Mouse (Mus musculus): ENCODE measurements around the gene Cpxm2. TPM values are rescaled to one million over a fixed set of nuclear protein-coding genes. Genes with fewer than 3 reads are reported as not detected.

Cpxm2 gene
- total and polyA plus RNA-seq, 3 experiments, result 0.11 TPM; not detected in 2

DNA sequence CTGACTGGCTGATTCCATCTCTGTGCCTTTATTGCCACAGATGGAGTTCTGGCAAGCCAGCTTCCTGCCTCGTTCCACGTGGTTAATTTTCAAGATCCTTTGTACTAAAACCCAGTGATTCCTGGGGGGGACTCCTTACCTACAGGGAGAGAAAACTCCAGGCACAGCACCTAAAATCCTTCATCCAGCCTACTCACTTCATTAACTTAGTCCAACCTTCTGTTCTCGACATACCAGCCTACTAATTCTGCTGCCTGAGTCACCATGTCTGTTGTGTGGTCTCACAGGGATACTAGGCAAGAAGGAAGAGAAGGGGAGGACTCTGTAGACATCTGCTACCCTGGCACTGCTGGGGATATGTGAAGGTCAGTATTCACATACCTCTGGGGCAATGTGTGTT lies 80.0 kb downstream of the Cpxm2 start:
- no peak overlapping the region for H3K4me3 ChIP-seq (ENCODE audit: low read depth, low read length)
- H3K36me3 ChIP-seq (replicated peaks), result no peaks in the 10 kb centered on the region
- ATAC-seq (ENCODE audit: extremely low read depth, insufficient number of reproducible peaks, low FRiP score, poor library complexity, severe bottlenecking) (no peak), DNase-seq (ENCODE audit: low spot score) (no peak)
- TF ChIP-seq GATA1 (IDR thresholded peaks at IDR 0.05; ENCODE audit: borderline replicate concordance, low read length) (no peak), POLR2AphosphoS5 (IDR thresholded peaks at IDR 0.05; ENCODE audit: insufficient replicate concordance, low read depth, low read length) (no peak), GATA2 (IDR thresholded peaks at IDR 0.05; ENCODE audit: borderline replicate concordance, low read depth, low read length) (no peak), TAL1 (conservative IDR thresholded peaks at IDR 0.05; ENCODE audit: low read depth, low read length) (no peak), CTCF (IDR thresholded peaks at IDR 0.05; ENCODE audit: low read depth, low read length) (no peak)
- H3K4me1 ChIP-seq (ENCODE audit: insufficient read depth, low read depth, low read length), result no peaks in the 10 kb centered on the region
- H3K27me3 ChIP-seq (ENCODE audit: insufficient read depth, low read length), result no peaks in the 10 kb centered on the region
- peaks cover 70% of the 10 kb centered on the region for H3K9me3 ChIP-seq (replicated peaks)

DNA sequence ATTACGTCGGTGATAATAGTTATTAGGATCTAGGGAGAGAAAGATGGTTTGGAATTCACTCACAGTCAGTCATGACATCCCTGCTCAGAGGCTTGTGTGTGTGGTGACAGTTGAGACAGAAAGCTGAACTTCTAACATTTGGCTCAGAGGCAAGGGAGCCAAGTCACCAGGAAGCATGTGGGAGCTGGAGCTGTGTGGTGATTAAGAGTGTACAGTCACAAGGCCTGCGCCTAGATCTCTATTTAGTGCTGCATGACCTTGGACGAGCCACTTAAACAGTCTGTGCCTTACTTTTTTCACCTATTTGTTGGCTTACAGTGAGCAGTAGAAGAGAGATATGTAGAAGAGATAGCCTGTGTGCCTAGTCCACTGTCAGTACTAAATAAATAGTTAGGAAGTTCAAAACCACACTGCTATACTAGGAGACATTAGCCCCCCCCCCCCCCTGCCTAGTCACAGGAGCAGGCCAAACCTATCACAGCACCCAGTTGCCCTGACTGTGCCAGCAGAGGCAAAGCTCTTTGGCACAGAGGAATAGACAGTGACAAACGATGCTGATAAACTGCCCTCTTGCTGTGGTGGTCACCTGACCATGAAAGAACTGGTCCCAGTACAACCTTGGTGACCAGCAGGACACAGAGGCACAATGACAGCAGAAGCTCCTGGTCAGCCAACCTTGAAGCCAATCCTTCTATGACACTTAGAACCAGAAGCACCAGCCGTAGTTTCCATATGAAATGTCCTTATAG lies 83.5 kb downstream of the Cpxm2 start:
- no peak for DNase-seq (ENCODE audit: low spot score)
- Histone ChIP-seq H3K4me1 (ENCODE audit: insufficient read depth, low read depth, low read length) (no peaks in the 10 kb centered on the region), H3K9me3 (replicated peaks) (peaks cover 79% of the 10 kb centered on the region), H3K4me3 (ENCODE audit: low read depth, low read length) (no peak overlapping the region), H3K36me3 (replicated peaks) (no peaks in the 10 kb centered on the region), H3K27me3 (ENCODE audit: insufficient read depth, low read length) (no peaks in the 10 kb centered on the region)
- ATAC-seq (ENCODE audit: extremely low read depth, insufficient number of reproducible peaks, low FRiP score, poor library complexity, severe bottlenecking), result no peak
- no peak for TF ChIP-seq POLR2AphosphoS5 (IDR thresholded peaks at IDR 0.05; ENCODE audit: insufficient replicate concordance, low read depth, low read length)
- no peak for TF ChIP-seq CTCF (IDR thresholded peaks at IDR 0.05; ENCODE audit: low read depth, low read length)
- no peak for TF ChIP-seq GATA1 (IDR thresholded peaks at IDR 0.05; ENCODE audit: borderline replicate concordance, low read length)
- no peak for TF ChIP-seq TAL1 (conservative IDR thresholded peaks at IDR 0.05; ENCODE audit: low read depth, low read length)
- TF ChIP-seq GATA2 (IDR thresholded peaks at IDR 0.05; ENCODE audit: borderline replicate concordance, low read depth, low read length), result no peak

DNA sequence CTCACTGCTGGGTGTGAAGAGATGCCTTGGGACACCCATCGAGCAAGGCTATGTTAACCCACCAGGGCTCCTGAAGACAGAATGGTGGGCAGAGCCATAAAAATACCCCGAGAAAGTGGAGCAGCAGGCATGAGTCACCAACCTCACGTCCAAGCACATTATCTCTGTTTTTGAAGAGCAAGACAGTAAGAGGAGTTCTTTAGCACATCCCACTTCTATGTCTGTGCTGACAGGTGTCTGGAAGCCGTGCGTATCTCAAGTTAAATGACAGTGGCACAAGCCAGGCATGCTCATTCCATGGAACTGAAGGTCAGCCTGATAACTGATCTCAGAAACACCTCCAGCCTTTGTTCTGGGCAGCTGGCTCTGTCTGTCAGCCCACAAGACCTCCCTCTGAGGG lies 86.6 kb downstream of the Cpxm2 start:
- ATAC-seq (ENCODE audit: extremely low read depth, insufficient number of reproducible peaks, low FRiP score, poor library complexity, severe bottlenecking) (no peak), DNase-seq (ENCODE audit: low spot score) (no peak)
- no peaks in the 10 kb centered on the region for H3K4me1 ChIP-seq (ENCODE audit: insufficient read depth, low read depth, low read length)
- no peak for TF ChIP-seq POLR2AphosphoS5 (IDR thresholded peaks at IDR 0.05; ENCODE audit: insufficient replicate concordance, low read depth, low read length)
- no peak for TF ChIP-seq TAL1 (conservative IDR thresholded peaks at IDR 0.05; ENCODE audit: low read depth, low read length)
- no peak for TF ChIP-seq GATA2 (IDR thresholded peaks at IDR 0.05; ENCODE audit: borderline replicate concordance, low read depth, low read length)
- TF ChIP-seq GATA1 (IDR thresholded peaks at IDR 0.05; ENCODE audit: borderline replicate concordance, low read length), result no peak
- no peak for TF ChIP-seq CTCF (IDR thresholded peaks at IDR 0.05; ENCODE audit: low read depth, low read length)
- H3K36me3 ChIP-seq (replicated peaks), result no peaks in the 10 kb centered on the region
- H3K9me3 ChIP-seq (replicated peaks), result peaks cover 83% of the 10 kb centered on the region
- H3K4me3 ChIP-seq (ENCODE audit: low read depth, low read length), result no peak overlapping the region
- H3K27me3 ChIP-seq (ENCODE audit: insufficient read depth, low read length), result no peaks in the 10 kb centered on the region

DNA sequence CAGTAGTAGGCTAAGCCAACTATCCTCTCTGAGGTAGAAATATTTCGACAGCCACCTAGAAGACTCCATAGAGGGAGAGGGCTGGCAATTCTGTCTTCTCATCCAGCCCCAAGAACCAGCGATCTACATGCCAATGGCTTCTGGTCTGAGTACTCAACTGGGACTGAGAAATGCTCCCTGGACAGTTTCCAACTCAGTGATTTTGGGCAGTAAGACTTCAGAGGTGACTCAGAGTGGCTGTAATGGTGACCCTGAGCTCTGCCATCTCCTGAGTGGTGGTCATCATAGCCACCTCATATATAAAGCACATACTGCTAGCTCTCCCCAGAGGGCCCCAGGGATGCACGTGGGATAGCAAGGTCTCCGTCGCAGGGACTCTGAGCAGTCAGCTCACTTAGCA lies 87.0 kb downstream of the Cpxm2 start:
- TF ChIP-seq TAL1 (conservative IDR thresholded peaks at IDR 0.05; ENCODE audit: low read depth, low read length) (no peak), CTCF (IDR thresholded peaks at IDR 0.05; ENCODE audit: low read depth, low read length) (no peak), GATA1 (IDR thresholded peaks at IDR 0.05; ENCODE audit: borderline replicate concordance, low read length) (no peak), GATA2 (IDR thresholded peaks at IDR 0.05; ENCODE audit: borderline replicate concordance, low read depth, low read length) (no peak), POLR2AphosphoS5 (IDR thresholded peaks at IDR 0.05; ENCODE audit: insufficient replicate concordance, low read depth, low read length) (no peak)
- Histone ChIP-seq H3K9me3 (replicated peaks) (peaks cover 84% of the 10 kb centered on the region), H3K27me3 (ENCODE audit: insufficient read depth, low read length) (no peaks in the 10 kb centered on the region), H3K4me1 (ENCODE audit: insufficient read depth, low read depth, low read length) (no peaks in the 10 kb centered on the region), H3K36me3 (replicated peaks) (no peaks in the 10 kb centered on the region), H3K4me3 (ENCODE audit: low read depth, low read length) (no peak overlapping the region)
- ATAC-seq (ENCODE audit: extremely low read depth, insufficient number of reproducible peaks, low FRiP score, poor library complexity, severe bottlenecking), result no peak
- no peak for DNase-seq (ENCODE audit: low spot score)

DNA sequence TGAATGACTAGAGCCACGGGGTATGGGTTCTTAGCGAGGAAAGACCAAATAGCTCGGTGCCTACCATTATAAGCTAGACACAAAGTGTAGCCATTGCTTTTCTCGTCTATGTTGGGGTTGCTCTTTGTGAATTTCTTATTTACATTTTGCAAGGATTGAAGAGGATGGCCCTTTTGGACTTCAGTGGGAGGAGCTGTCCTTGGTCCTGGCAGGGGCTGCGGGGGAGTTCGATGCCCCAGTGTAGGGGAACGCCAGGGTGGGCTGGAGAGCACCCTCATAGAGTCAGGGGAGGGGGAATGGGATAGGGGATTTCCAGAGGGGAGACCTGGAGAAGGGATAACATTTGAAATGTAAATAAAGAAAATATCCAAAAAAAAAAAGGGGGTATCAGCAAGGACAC lies 94.4 kb downstream of the Cpxm2 start:
- Histone ChIP-seq H3K36me3 (replicated peaks) (no peaks in the 10 kb centered on the region), H3K4me3 (ENCODE audit: low read depth, low read length) (no peak overlapping the region), H3K9me3 (replicated peaks) (peaks cover 74% of the 10 kb centered on the region), H3K27me3 (ENCODE audit: insufficient read depth, low read length) (no peaks in the 10 kb centered on the region), H3K4me1 (ENCODE audit: insufficient read depth, low read depth, low read length) (no peaks in the 10 kb centered on the region)
- no peak for DNase-seq (ENCODE audit: low spot score)
- no peak for ATAC-seq (ENCODE audit: extremely low read depth, insufficient number of reproducible peaks, low FRiP score, poor library complexity, severe bottlenecking)
- no peak for TF ChIP-seq POLR2AphosphoS5 (IDR thresholded peaks at IDR 0.05; ENCODE audit: insufficient replicate concordance, low read depth, low read length)
- TF ChIP-seq GATA1 (IDR thresholded peaks at IDR 0.05; ENCODE audit: borderline replicate concordance, low read length), result no peak
- no peak for TF ChIP-seq CTCF (IDR thresholded peaks at IDR 0.05; ENCODE audit: low read depth, low read length)
- TF ChIP-seq GATA2 (IDR thresholded peaks at IDR 0.05; ENCODE audit: borderline replicate concordance, low read depth, low read length), result no peak
- no peak for TF ChIP-seq TAL1 (conservative IDR thresholded peaks at IDR 0.05; ENCODE audit: low read depth, low read length)

DNA sequence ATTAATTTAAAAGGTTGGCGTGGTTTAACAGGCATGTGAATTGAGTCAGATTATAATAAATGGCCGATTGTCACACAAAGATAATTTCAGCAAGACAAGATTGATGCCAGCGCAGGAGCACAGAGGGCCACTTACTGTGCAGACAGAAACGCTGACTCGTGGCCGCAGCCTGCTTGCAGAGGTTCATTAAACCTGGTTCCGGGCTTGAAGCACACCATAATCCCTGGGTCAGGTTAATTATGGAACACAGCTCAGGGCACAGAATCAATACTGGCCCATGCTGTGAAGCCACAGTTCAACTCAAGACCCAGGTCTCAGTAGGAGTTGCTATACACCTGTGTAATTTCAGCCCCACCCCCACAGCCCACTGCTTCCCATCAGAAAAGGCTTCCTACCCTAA lies 98.0 kb downstream of the Cpxm2 start:
- no peak for ATAC-seq (ENCODE audit: extremely low read depth, insufficient number of reproducible peaks, low FRiP score, poor library complexity, severe bottlenecking)
- TF ChIP-seq POLR2AphosphoS5 (IDR thresholded peaks at IDR 0.05; ENCODE audit: insufficient replicate concordance, low read depth, low read length) (no peak), GATA2 (IDR thresholded peaks at IDR 0.05; ENCODE audit: borderline replicate concordance, low read depth, low read length) (no peak), GATA1 (IDR thresholded peaks at IDR 0.05; ENCODE audit: borderline replicate concordance, low read length) (no peak), TAL1 (conservative IDR thresholded peaks at IDR 0.05; ENCODE audit: low read depth, low read length) (no peak), CTCF (IDR thresholded peaks at IDR 0.05; ENCODE audit: low read depth, low read length) (no peak)
- no peaks in the 10 kb centered on the region for H3K27me3 ChIP-seq (ENCODE audit: insufficient read depth, low read length)

More for the DNA sequence above, 98.0 kb downstream of the Cpxm2 start:
- H3K4me3 ChIP-seq (ENCODE audit: low read depth, low read length), result no peak overlapping the region
- no peak for DNase-seq (ENCODE audit: low spot score)
- H3K4me1 ChIP-seq (ENCODE audit: insufficient read depth, low read depth, low read length), result no peaks in the 10 kb centered on the region
- H3K36me3 ChIP-seq (replicated peaks), result no peaks in the 10 kb centered on the region
- peaks cover 64% of the 10 kb centered on the region for H3K9me3 ChIP-seq (replicated peaks)

All from G1E (cell line).